Mouse (Mus musculus): Measurements from ENCODE around the gene Gm853.
"Not testable (repeated sequence)": the region's sequence is repeated elsewhere in the genome, so short reads cannot be mapped to it uniquely, and the experiment has no call there.

Gm853 gene
- long read RNA-seq, experiment 1 = 0 reads
- long read RNA-seq, experiment 2 = 0 reads

- intact Hi-C loops (cut with DNase I) = no loop called here
These were observed at the start of gene Gm853 for GRCm38 (mm10) chr4:130222179-130222578. Gene Gm853 (minus strand): TSS chr4:130222401.

DNA sequence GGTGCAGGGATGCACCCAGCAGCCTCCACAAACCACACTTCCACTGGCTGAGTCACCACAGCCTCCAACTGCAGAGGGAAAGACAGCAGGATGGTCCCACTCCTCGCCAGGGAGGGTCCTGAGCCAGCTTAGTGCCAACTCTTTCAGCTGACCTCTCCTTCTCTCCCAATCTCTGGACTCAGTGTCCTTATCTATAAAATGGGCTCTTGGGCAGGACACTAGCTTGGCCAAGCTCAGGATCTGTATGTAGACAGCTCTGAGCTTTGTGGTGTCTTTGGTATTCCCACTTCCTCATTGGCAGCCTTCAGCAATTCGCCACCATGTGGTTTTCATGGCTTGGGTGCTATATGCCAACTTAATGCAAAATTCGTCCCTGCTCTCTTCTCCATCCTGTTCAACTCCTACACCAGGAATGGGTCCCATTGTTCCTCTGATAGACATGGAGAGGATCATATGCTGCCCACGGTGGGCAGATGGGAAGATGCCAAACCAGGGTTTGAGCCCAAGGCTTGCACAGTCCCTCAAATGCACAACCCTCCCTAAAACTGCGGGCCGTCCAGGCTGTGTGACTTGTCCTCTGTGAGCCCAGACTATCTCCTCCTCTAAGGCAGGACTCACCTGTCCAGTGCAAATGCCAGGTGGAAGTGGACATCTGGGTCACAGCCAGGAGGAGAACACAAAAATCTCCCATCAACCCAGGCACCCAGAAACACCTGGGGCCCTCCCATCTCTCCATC is 48.6 kb upstream of the Gm853 start:
- intact Hi-C loops (cut with DNase I) = no loop called here

DNA sequence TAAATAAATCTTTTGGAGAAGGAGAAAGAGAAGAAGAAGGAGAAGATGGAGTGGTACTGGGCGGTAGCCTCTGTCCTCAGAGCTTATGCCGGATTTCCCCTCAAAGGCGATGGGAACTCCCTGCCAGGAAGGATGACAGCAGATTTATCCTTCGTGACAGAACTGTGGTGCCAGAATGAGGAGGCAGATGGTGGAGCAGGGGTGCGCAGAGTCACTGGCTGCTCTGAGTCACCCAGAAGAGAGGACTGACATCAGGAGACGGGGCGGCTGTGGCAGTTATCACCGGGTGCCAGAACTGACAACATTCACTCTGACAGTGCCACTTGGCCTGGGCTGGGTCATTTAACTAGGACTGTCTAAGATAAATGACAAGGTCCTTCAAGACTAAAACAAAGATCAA is 47.9 kb upstream of the Gm853 start:
- intact Hi-C loops (cut with DNase I) = no loop called here

- intact Hi-C loops (cut with DNase I) = no loop called here
These were observed 46.5 kb upstream of the Gm853 start for GRCm38 (mm10) chr4:130268736-130269135.

DNA sequence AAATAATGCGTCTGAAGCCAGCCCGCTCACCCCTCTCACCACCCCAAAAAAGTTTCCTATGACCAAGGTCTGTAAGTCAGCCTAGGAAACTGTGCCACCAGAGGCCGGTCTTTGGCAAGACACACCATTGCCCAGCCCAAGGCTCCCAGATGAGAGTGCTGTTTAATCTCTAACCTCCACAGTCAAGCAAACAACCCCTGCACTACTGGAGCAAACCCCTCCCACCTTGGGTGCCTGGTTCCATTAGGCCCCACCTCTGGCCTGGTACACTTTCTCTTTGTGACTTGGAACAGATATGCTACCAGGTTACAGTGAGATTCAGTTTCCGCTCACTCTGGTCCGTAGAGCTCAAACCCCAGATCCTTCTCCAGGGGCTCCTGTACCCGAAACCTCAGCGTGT is 44.9 kb upstream of the Gm853 start:
- intact Hi-C loops (cut with DNase I) = no loop called here

- intact Hi-C loops (cut with DNase I) = no loop called here
These were observed 44.4 kb upstream of the Gm853 start for GRCm38 (mm10) chr4:130266601-130267000.

DNA sequence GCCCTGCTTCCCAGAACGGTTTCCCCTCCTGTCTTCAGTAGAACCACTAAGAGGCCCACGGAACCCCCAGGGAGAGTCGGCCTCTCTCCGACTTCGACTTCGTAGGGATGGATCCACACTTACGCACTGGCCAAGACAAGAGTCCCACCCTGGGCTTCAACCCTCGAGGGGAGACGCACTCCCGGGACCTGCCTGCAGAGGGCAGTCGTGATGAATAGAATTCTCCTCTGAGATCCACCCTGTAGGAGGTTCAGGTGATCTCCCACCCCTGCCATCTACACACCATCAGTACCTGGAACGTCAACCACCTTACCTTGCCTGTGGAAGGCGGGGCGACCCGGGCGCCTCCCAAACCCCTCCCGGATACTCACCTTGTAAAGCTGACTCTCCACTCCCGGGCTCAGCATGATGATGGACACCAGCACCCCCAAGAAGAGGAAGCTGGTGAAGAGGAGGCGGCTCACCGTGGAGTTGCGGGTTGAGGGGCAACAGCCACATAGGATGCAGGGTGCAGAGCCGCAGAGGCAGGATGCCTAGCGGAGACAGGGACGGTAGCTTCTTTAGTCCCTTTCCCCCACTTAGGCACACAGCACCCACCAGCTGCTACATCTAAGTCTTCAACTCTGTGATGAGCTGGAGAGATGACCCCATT is 42.6 kb upstream of the Gm853 start:
- intact Hi-C loops (cut with DNase I) = loop anchor here (1.0 kb wide), 1 partner anchor 27 kb away; no protein-coding TSS in a partner anchor

GRCm38 (mm10) chr4:130264131-130264530 is 41.9 kb upstream of the Gm853 start:
- intact Hi-C loops (cut with DNase I) = loop anchor here (1.0 kb wide), 1 partner anchor 28 kb away; no protein-coding TSS in a partner anchor

GRCm38 (mm10) chr4:130260406-130260805 is 38.2 kb upstream of the Gm853 start:
- intact Hi-C loops (cut with DNase I) = no loop called here

DNA sequence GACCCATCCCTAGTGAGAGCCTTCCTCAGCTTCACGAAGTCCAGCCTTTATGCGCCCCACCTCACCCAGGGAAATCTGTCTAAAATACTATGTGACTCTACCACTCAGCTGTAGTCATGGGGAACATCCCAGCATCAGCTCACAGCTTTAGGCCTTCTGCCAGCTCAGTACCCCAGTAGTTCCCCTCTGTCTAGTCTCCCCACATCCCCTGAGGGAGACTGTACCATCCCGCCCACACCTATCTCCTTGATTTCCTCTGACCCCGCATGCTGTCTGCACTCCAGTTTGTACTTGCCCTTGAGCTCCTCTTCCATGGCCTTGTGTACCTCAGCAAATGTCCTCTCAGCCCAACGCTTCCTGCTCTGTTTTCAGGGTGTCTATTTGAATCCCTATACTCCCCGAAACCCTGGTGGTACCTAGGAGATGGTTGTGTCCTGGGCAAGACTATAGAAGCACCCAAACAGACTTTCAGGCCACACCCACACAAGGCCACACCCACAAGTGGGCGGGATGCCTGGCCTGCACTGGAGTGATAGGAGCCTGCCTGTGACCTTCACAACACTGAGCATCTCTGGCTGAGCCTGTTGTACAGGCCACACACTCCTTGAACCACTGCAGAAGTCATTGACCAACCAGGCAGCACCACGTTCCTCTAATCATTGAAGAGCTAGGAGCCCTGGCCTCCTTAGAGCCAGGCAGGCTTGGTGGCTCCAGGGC is 30.4 kb upstream of the Gm853 start:
- intact Hi-C loops (cut with DNase I) = no loop called here

- intact Hi-C loops (cut with DNase I) = no loop called here
These were observed 29.6 kb upstream of the Gm853 start for GRCm38 (mm10) chr4:130251763-130252162.

GRCm38 (mm10) chr4:130251172-130251705 is 29.0 kb upstream of the Gm853 start:
- intact Hi-C loops (cut with DNase I) = no loop called here

GRCm38 (mm10) chr4:130248636-130249035 is 26.4 kb upstream of the Gm853 start:
- intact Hi-C loops (cut with DNase I) = no loop called here

GRCm38 (mm10) chr4:130246132-130246531 is 23.9 kb upstream of the Gm853 start:
- intact Hi-C loops (cut with DNase I) = loop anchor here (1.0 kb wide), 1 partner anchor 47 kb away; no protein-coding TSS in a partner anchor

GRCm38 (mm10) chr4:130244749-130245148 is 22.5 kb upstream of the Gm853 start:
- intact Hi-C loops (cut with DNase I) = no loop called here

DNA sequence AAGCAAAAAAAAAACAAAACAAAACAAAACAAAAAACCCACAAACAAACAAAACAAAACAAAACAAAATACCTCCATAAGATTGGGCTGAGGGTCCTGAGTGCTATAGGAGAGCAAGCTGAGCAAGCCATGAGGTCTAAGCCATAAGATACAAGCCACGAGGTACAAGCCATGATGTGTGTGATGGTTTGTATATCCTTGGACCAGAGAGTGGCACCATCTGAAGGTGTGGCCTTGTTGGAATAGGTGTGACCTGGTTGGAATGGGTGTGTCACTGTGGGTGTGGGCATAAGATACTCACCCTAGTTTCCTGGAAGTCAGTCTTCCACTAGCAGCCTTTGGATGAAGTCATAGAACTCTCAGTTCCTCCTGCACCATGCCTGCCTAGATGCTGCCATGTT is 21.4 kb upstream of the Gm853 start:
- intact Hi-C loops (cut with DNase I) = not testable (repeated sequence)

DNA sequence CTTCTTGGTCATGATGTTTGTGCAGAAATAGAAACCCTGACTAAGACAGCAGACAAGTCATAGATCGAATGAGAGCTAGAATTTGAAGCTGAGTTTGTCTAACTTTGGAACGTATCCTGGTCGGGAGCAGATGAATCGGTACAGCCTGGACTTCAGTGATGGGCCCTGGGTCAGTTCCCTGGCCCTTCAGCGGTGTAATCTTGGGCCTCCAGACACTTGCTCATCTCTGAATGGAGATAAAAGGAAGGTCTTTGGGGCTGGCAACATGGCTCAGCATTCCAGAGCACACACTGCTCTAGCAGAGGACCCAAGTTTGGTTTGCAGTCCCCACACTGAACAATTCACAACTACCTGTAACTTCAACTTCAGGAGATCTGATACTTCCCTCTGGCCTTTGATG is 20.8 kb upstream of the Gm853 start:
- intact Hi-C loops (cut with DNase I) = no loop called here

- intact Hi-C loops (cut with DNase I) = no loop called here
These were observed 18.5 kb upstream of the Gm853 start for GRCm38 (mm10) chr4:130240695-130241094.

DNA sequence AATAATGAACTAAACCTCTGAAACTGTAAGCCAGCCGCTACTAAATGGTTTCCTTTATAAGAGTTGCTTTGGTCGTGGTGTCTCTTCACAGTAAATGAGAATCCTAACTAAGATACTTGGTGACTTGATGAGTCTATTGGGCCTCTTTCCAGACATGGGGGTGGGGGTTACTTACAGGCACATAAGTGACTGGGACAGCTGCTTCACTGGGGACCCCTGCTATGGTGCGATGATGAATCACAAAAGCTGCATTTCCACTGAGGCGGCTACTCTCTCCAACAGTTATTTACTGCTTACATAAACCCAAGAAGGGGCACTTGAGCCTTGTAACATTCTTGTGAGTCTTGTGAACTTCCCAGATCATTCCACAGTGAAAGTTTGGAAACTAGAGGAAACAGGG is 15.4 kb upstream of the Gm853 start:
- intact Hi-C loops (cut with DNase I) = no loop called here

DNA sequence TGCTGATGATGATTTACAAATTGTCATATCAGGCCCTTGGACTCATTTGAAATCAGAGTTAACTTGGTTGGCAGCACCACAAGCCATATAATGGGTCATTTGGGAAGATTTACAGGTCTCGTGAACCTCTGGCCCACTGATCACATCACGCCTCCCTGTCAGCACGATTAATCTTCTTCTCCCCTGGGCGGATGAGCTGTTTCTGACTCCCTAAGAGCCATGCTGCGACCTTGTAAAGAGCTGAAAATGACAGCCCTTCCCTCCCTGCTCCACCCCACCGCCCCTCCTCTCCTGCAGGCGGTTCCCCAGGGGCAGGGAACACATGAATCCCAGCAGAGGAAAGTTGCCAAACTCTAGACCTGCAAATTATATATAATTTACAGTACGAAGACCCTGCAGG is 14.2 kb upstream of the Gm853 start:
- intact Hi-C loops (cut with DNase I) = no loop called here

GRCm38 (mm10) chr4:130224071-130224470 is 1.9 kb upstream of the Gm853 start:
- intact Hi-C loops (cut with DNase I) = no loop called here

DNA sequence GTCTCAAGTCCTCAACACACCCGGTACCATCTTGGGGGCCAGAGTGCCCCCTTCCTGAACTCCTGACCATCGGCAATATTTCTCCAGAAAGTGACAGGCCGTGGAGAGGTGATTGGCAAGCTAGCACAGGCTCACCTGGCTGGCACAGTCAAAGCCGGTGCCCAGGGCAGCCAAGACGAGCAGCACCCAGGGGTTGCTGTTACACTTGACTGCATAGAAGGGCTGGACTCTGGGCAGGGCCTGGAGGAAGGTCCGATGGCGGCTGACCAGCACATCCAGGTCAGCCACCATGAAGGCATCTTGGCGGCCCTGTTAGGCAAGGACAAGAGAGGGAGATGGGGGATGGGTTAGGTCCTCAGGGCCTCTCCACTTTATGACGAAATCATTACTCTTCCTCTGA is 2.0 kb downstream of the Gm853 start:
- intact Hi-C loops (cut with DNase I) = no loop called here
